Mouse (Mus musculus) MEL (cell line): ENCODE results near the gene Plekhg2.
A peak's percentile ranks its signal among the peaks of the same experiment; 100 is the strongest.

ENCODE experiments used
- BHLHE40 ChIP-seq: IDR thresholded peaks from 2 replicates; pipeline ENCODE4 v1.6.1; 2012; ENCODE audit warnings: low read depth, mild to moderate bottlenecking, inconsistent platforms, low read length, improper control_type of control experiment, borderline replicate concordance
- CHD1 ChIP-seq: IDR thresholded peaks from 2 replicates; pipeline ENCODE4 v1.6.1; 2012; ENCODE audit warnings: low read depth, mild to moderate bottlenecking, inconsistent platforms, low read length, improper control_type of control experiment
- CTCF ChIP-seq, 3 experiments: IDR thresholded peaks in 2 of 3; conservative IDR thresholded peaks in 1 of 3; 2 replicates each; pipeline ENCODE4 v1.5.1; 2011 to 2012; ENCODE audit warnings: low read length in 3 of 3, low read depth in 2 of 3, mild to moderate bottlenecking in 2 of 3, improper control_type of control experiment in 1 of 3, inconsistent platforms in 1 of 3, mixed read lengths in 1 of 3, moderate library complexity in 1 of 3; ENCODE audit not compliant: control insufficient read depth in 1 of 3, insufficient read depth in 1 of 3, poor library complexity in 1 of 3, severe bottlenecking in 1 of 3
- ETS1 ChIP-seq: IDR thresholded peaks from 2 replicates; pipeline ENCODE4 v1.6.1; 2012; ENCODE audit warnings: low read depth, mild to moderate bottlenecking, inconsistent platforms, low read length, improper control_type of control experiment, moderate library complexity
- GATA1 ChIP-seq: IDR thresholded peaks from 2 replicates; pipeline ENCODE4 v1.6.1; 2011; ENCODE audit warnings: low read depth, low read length, improper control_type of control experiment
- MEF2A ChIP-seq: IDR thresholded peaks from 2 replicates; pipeline ENCODE4 v1.6.1; 2014; ENCODE audit warnings: low read depth, mild to moderate bottlenecking, inconsistent platforms, low read length, improper control_type of control experiment; ENCODE audit not compliant: poor library complexity, insufficient replicate concordance, severe bottlenecking; ENCODE audit errors: extremely low read depth
- POLR2A ChIP-seq, 2 experiments: IDR thresholded peaks; 2 replicates each; pipeline ENCODE4 v1.6.1; 2011 to 2012; ENCODE audit warnings: low read length in 2 of 2, mild to moderate bottlenecking in 2 of 2, control low read depth in 1 of 2, improper control_type of control experiment in 1 of 2, low read depth in 1 of 2, moderate library complexity in 1 of 2; ENCODE audit not compliant: control insufficient read depth in 1 of 2, insufficient read depth in 1 of 2, poor library complexity in 1 of 2
- POLR2AphosphoS5 ChIP-seq: IDR thresholded peaks from 2 replicates; pipeline ENCODE4 v1.6.1; 2012; ENCODE audit warnings: low read depth, borderline replicate concordance, mild to moderate bottlenecking, inconsistent platforms, low read length, moderate library complexity, mixed read lengths
- USF1 ChIP-seq: IDR thresholded peaks from 2 replicates; pipeline ENCODE4 v1.6.1; 2014; ENCODE audit warnings: low read depth, mild to moderate bottlenecking, inconsistent platforms, low read length, improper control_type of control experiment, moderate library complexity
- USF2 ChIP-seq, 2 experiments: IDR thresholded peaks; 2 replicates each; pipeline ENCODE4 v1.6.1; 2011 to 2012; ENCODE audit warnings: improper control_type of control experiment in 2 of 2, low read length in 2 of 2, borderline replicate concordance in 1 of 2, inconsistent platforms in 1 of 2, low read depth in 1 of 2, mild to moderate bottlenecking in 1 of 2; ENCODE audit not compliant: insufficient read depth in 1 of 2

DNA sequence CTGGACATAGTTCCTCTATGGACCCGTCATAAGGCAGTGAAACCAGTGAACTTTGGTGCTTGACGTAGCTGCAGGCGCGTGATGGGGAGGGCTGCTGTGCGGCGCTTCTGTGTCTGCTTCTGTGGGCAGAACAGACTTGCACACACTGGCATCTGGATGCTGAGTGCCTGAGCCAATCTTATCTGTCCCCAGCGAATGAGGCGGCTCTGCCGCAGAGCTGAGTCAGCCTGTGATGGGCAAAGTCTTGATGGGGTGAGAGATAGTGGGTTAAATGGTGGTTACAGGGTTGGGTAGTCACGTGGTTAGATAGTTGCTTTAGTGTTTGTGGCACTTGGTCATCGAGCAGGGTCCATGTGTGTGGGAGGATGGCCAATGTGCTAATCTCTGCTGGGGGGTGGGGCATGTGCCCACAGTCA is 10.6 kb upstream of the Plekhg2 start:
- TF ChIP-seq ETS1 (peak; percentile 90), POLR2AphosphoS5 (no peak), USF2 (IDR thresholded peaks at IDR 0.05; ENCODE audit: borderline replicate concordance in 1 of 2, insufficient read depth in 1 of 2, low read depth in 1 of 2, low read length in 2 of 2) (peak in 1 of 2 experiments; percentile 53; a peak in 1 of 4 replicates), CTCF (IDR thresholded peaks at IDR 0.05 in 2 of 3, conservative IDR thresholded peaks at IDR 0.05 in 1 of 3; ENCODE audit: control insufficient read depth in 1 of 3, insufficient read depth in 1 of 3, low read depth in 2 of 3, low read length in 3 of 3, poor library complexity in 1 of 3, severe bottlenecking in 1 of 3) (no peak), POLR2A (IDR thresholded peaks at IDR 0.05; ENCODE audit: control insufficient read depth in 1 of 2, insufficient read depth in 1 of 2, low read depth in 1 of 2, low read length in 2 of 2, poor library complexity in 1 of 2) (no peak; a peak in 1 of 4 replicates), MEF2A (peak; percentile 29; the same call in 1 of the 2 replicates), USF1 (peak; percentile 89), CHD1 (no peak), BHLHE40 (peak; percentile 86; the same call in 1 of the 2 replicates), GATA1 (peak; percentile 90)
